Mouse (Mus musculus) kidney, embryonic 15.5 days (tissue): ENCODE data around the gene Mvd. TPM values are rescaled to one million over a fixed set of nuclear protein-coding genes. Genes with fewer than 3 reads are reported as not detected.

ENCODE experiments used
- ATAC-seq: fragments of 200-750 bp; cut with Nextera tagmentation; replicated peaks from 2 replicates; pipeline ENCODE4 v1.8.0; 2017; ENCODE audit warnings: moderate TSS enrichment; ENCODE audit not compliant: low FRiP score
- H3K27ac ChIP-seq: fragments of 300-500 bp; sonication (generic); 2 replicates; pipeline ENCODE4 v1.5.1; 2015; ENCODE audit warnings: mild to moderate bottlenecking, inconsistent platforms
- H3K27me3 ChIP-seq: fragments of 300-500 bp; sonication (generic); 2 replicates; pipeline ENCODE4 v1.6.1; 2015; ENCODE audit warnings: inconsistent platforms
- H3K36me3 ChIP-seq: fragments of 300-500 bp; sonication (generic); 2 replicates; pipeline ENCODE4 v1.6.1; 2015; ENCODE audit warnings: inconsistent platforms
- H3K4me1 ChIP-seq: fragments of 300-500 bp; sonication (generic); 2 replicates; pipeline ENCODE4 v1.6.1; 2015; ENCODE audit warnings: inconsistent platforms
- H3K4me2 ChIP-seq: fragments of 300-500 bp; sonication (generic); 2 replicates; pipeline ENCODE4 v1.6.1; 2015; ENCODE audit warnings: moderate library complexity, mild to moderate bottlenecking, inconsistent platforms
- H3K4me3 ChIP-seq: fragments of 300-500 bp; sonication (generic); replicated peaks from 2 replicates; pipeline ENCODE4 v1.5.1; 2015; ENCODE audit warnings: mild to moderate bottlenecking, inconsistent platforms
- H3K9ac ChIP-seq: fragments of 300-500 bp; sonication (generic); 2 replicates; pipeline ENCODE4 v1.6.1; 2015; ENCODE audit warnings: mild to moderate bottlenecking, inconsistent platforms
- H3K9me3 ChIP-seq: fragments of 300-500 bp; sonication (generic); replicated peaks from 2 replicates; pipeline ENCODE4 v1.6.1; 2016; ENCODE audit warnings: inconsistent platforms
- WGBS: fragments of 180-500 bp; shearing (Covaris S2); methylation state at CpG from one replicate; pipeline ENCODE4 v1.1.7; 2015; ENCODE audit warnings: mixed read lengths; 5-methylcytosine and 5-hydroxymethylcytosine counted together
- microRNA-seq: library from miRNA; unstranded; fragments of <30 nt; microRNA quantifications from one replicate; pipeline ENCODE4, GENCODE M21; 2016
- polyA plus RNA-seq: library from polyadenylated mRNA; unstranded; fragments of >200 nt; fragmentation: Nextera tagmentation; extraction: Ambion mirVana; gene quantifications from 2 replicates; pipeline ENCODE4 v1.2.1, GENCODE M21; 2015

Gene Mvd
- polyA plus RNA-seq, 1 experiment from 2014 or later = 37.5 TPM

GRCm38 (mm10) chr8:122415554-122415953, 27.7 kb downstream of the Mvd start:
- no peaks in the 10 kb centered on the region for H3K4me1 ChIP-seq
- H3K4me2 ChIP-seq = no peak overlapping the region
- H3K9me3 ChIP-seq = no peaks in the 10 kb centered on the region
- peaks cover 85% of the 10 kb centered on the region for H3K36me3 ChIP-seq
- no peak overlapping the region for H3K27ac ChIP-seq
- no peak for ATAC-seq
- no peak overlapping the region for H3K4me3 ChIP-seq
- no peaks in the 10 kb centered on the region for H3K27me3 ChIP-seq
- no peak overlapping the region for H3K9ac ChIP-seq
- WGBS = 90% methylated on average over 6 of the region's 6 CpGs

- H3K27ac ChIP-seq = no peak overlapping the region
- H3K4me3 ChIP-seq = no peak overlapping the region
- no peaks in the 10 kb centered on the region for H3K4me1 ChIP-seq
- no peak overlapping the region for H3K4me2 ChIP-seq
- WGBS = 85% methylated on average over 9 of the region's 9 CpGs
- H3K9ac ChIP-seq = no peak overlapping the region
- H3K36me3 ChIP-seq = peaks cover 98% of the 10 kb centered on the region
- ATAC-seq = no peak
- H3K9me3 ChIP-seq = no peaks in the 10 kb centered on the region
- H3K27me3 ChIP-seq = no peaks in the 10 kb centered on the region
These were observed 28.9 kb downstream of the Mvd start for GRCm38 (mm10) chr8:122414311-122414710.

DNA sequence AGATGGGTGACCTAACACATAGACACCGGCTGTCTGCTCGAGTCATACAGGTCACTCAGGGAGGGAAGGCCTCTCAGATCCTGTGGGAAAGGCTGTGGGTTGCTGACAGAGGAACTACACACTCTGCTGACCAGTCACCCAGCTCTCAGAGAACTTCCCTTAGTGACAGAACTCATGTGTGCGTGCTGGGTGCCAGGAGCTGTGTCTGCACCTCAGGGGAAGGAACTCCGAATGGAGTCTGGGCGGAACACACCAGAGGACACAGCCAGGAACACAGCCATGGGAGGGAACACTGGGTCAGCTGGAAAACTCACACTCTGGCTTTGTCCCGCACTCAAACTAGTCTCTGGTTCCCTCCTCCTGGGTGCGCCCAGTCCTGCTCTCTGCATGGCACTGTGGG, 35.5 kb downstream of the Mvd start:
- WGBS = 88% methylated on average over 7 of the region's 7 CpGs

GRCm38 (mm10) chr8:122405146-122405805, 37.9 kb downstream of the Mvd start:
- H3K27me3 ChIP-seq = no peaks in the 10 kb centered on the region
- H3K27ac ChIP-seq = no peak overlapping the region
- no peak overlapping the region for H3K4me3 ChIP-seq
- WGBS = 87% methylated on average over 9 of the region's 9 CpGs
- no peak for ATAC-seq
- no peak overlapping the region for H3K9ac ChIP-seq
- H3K9me3 ChIP-seq = no peaks in the 10 kb centered on the region
- no peaks in the 10 kb centered on the region for H3K4me1 ChIP-seq
- no peak overlapping the region for H3K4me2 ChIP-seq
- H3K36me3 ChIP-seq = peaks cover 100% of the 10 kb centered on the region

More for the DNA sequence above, 35.5 kb downstream of the Mvd start:
- Histone ChIP-seq H3K9ac (no peak overlapping the region), H3K9me3 (no peaks in the 10 kb centered on the region), H3K4me1 (no peaks in the 10 kb centered on the region), H3K4me2 (no peak overlapping the region), H3K36me3 (peaks cover 100% of the 10 kb centered on the region), H3K4me3 (no peak overlapping the region), H3K27ac (no peak overlapping the region), H3K27me3 (no peaks in the 10 kb centered on the region)
- ATAC-seq = no peak

DNA sequence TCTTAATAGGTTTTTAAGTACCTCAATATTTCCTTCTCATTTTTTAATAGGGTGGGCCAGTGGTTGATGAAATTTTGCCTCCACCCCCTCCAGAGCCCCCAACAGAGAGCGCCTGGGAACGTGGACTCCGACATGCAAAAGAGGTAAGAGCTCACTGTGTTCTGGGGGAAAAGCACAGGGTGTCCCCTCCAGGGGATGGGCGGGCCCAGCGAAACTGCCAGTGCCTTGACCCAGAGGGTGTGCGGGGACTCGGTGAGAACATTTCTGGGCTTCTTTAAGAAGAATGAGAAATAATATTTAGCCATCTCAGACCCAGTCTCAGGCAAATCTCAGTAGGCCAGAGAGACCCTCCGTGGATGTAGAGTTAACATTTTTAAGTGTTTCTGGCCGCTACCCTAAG, 45.0 kb downstream of the Mvd start:
- H3K27me3 ChIP-seq = no peaks in the 10 kb centered on the region
- 95% methylated on average over 9 of the region's 9 CpGs for WGBS

GRCm38 (mm10) chr8:122395291-122395690, 47.9 kb downstream of the Mvd start:
- ATAC-seq = no peak
- Histone ChIP-seq H3K4me1 (no peaks in the 10 kb centered on the region), H3K27ac (no peak overlapping the region), H3K27me3 (no peaks in the 10 kb centered on the region), H3K36me3 (peaks cover 88% of the 10 kb centered on the region), H3K9ac (no peak overlapping the region), H3K9me3 (no peaks in the 10 kb centered on the region), H3K4me2 (no peak overlapping the region), H3K4me3 (no peak overlapping the region)
- 88% methylated on average over 6 of the region's 6 CpGs for WGBS

More for the DNA sequence above, 45.0 kb downstream of the Mvd start:
- H3K9ac ChIP-seq = no peak overlapping the region
- peaks cover 94% of the 10 kb centered on the region for H3K36me3 ChIP-seq
- no peak overlapping the region for H3K4me2 ChIP-seq
- no peak overlapping the region for H3K4me3 ChIP-seq
- no peaks in the 10 kb centered on the region for H3K4me1 ChIP-seq
- no peaks in the 10 kb centered on the region for H3K9me3 ChIP-seq
- H3K27ac ChIP-seq = no peak overlapping the region
- ATAC-seq = no peak

GRCm38 (mm10) chr8:122393717-122394116, 49.5 kb downstream of the Mvd start:
- H3K4me3 ChIP-seq = no peak overlapping the region
- ATAC-seq = no peak
- H3K36me3 ChIP-seq = peaks cover 87% of the 10 kb centered on the region

GRCm38 (mm10) chr8:122390758-122391157, 52.5 kb downstream of the Mvd start:
- WGBS = 85% methylated on average over 3 of the region's 3 CpGs
- no peaks in the 10 kb centered on the region for H3K9me3 ChIP-seq
- no peak overlapping the region for H3K4me2 ChIP-seq
- H3K4me1 ChIP-seq = no peaks in the 10 kb centered on the region
- ATAC-seq = no peak
- no peaks in the 10 kb centered on the region for H3K27me3 ChIP-seq
- no peak overlapping the region for H3K9ac ChIP-seq
- H3K4me3 ChIP-seq = no peak overlapping the region
- no peak overlapping the region for H3K27ac ChIP-seq
- H3K36me3 ChIP-seq = peaks cover 94% of the 10 kb centered on the region

More at GRCm38 (mm10) chr8:122393717-122394116, 49.5 kb downstream of the Mvd start:
- Histone ChIP-seq H3K9me3 (no peaks in the 10 kb centered on the region), H3K4me2 (no peak overlapping the region), H3K27ac (no peak overlapping the region), H3K27me3 (no peaks in the 10 kb centered on the region), H3K9ac (no peak overlapping the region), H3K4me1 (no peaks in the 10 kb centered on the region)

DNA sequence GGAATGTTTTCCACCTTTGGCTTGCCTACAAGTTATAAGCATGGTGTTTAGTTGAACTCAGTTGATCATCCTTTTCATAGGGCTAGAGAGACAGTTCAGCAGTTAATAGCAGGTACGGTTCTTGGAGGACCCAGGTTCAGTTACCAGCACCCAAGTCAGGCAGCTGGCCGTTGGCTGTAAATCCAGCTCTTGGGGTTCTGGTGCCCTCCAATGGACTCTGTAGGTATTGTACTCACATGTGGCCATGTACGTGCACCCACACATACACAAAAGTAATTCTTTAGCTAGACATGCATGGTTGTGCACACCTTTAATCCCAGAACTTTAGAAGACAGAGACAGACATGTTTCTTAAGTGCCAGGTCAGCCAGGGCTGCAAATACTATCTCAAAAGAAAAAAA, 53.9 kb downstream of the Mvd start:
- WGBS = 89% methylated on average over 3 of the region's 3 CpGs
- H3K4me2 ChIP-seq = no peak overlapping the region
- H3K27me3 ChIP-seq = no peaks in the 10 kb centered on the region
- no peak overlapping the region for H3K4me3 ChIP-seq
- peaks cover 94% of the 10 kb centered on the region for H3K36me3 ChIP-seq
- H3K4me1 ChIP-seq = no peaks in the 10 kb centered on the region
- H3K9ac ChIP-seq = no peak overlapping the region
- no peak for ATAC-seq
- no peaks in the 10 kb centered on the region for H3K9me3 ChIP-seq
- no peak overlapping the region for H3K27ac ChIP-seq

Small RNA genes within 50 kb of the gene (microRNA-seq; reads per million reads assigned to microRNA genes)
- not detected for gene Gm24366

Other genes starting within 250 kb of the Mvd start
- gene Zfpm1, start 161.3 kb downstream of the Mvd start, polyA plus RNA-seq = 2.2 and 2.4 TPM in 2 replicates
- gene Trhr2, start 82.7 kb downstream of the Mvd start, polyA plus RNA-seq = not detected in 2 replicates
- 53.2 and 53.9 TPM in 2 replicates for gene Zc3h18, start 66.8 kb downstream of the Mvd start, polyA plus RNA-seq
- gene Il17c, start 21.4 kb downstream of the Mvd start, polyA plus RNA-seq = not detected in 2 replicates
- 310 and 320 TPM in 2 replicates for gene Cyba, start 10.5 kb downstream of the Mvd start, polyA plus RNA-seq
- 0.34 and 0.78 TPM in 2 replicates for gene Snai3, start 17.3 kb upstream of the Mvd start, polyA plus RNA-seq
- gene Rnf166, start 32.6 kb upstream of the Mvd start, polyA plus RNA-seq = 37.7 and 39.8 TPM in 2 replicates
- 48.6 and 55.7 TPM in 2 replicates for gene Ctu2, start 32.7 kb upstream of the Mvd start, polyA plus RNA-seq
- gene Piezo1, start 107.9 kb upstream of the Mvd start, polyA plus RNA-seq = 13.2 and 17.8 TPM in 2 replicates
- 40.8 and 50.4 TPM in 2 replicates for gene Cdt1, start 124.6 kb upstream of the Mvd start, polyA plus RNA-seq
- gene Aprt, start 133.5 kb upstream of the Mvd start, polyA plus RNA-seq = 333 and 353 TPM in 2 replicates
- gene Galns, start 168.0 kb upstream of the Mvd start, polyA plus RNA-seq = 14.0 and 16.0 TPM in 2 replicates
- 51.8 and 54.8 TPM in 2 replicates for gene Trappc2l, start 168.2 kb upstream of the Mvd start, polyA plus RNA-seq
- gene Pabpn1l, start 179.3 kb upstream of the Mvd start, polyA plus RNA-seq = 0.18 TPM in 1 of 2 replicates, not detected in the other